Mouse (Mus musculus) embryonic fibroblast, embryonic 13.5 days (primary cell): ENCODE measurements around the gene Unc93a.
"Not testable (repeated sequence)": the region's sequence is repeated elsewhere in the genome, so short reads cannot be mapped to it uniquely, and the experiment has no call there.

Experiments
- CTCF ChIP-seq: IDR thresholded peaks from 2 replicates; pipeline ENCODE4 v1.5.1; 2011; ENCODE audit warnings: mild to moderate bottlenecking, control low read depth, low read length, moderate library complexity, borderline replicate concordance; ENCODE audit not compliant: insufficient read depth
- POLR2A ChIP-seq: IDR thresholded peaks from 2 replicates; pipeline ENCODE4 v1.6.1; 2011; ENCODE audit warnings: low read depth, mild to moderate bottlenecking, control low read depth, low read length, moderate library complexity

- not testable (repeated sequence) for TF ChIP-seq CTCF, POLR2A
These were observed 1.7 kb downstream of the Unc93a start for GRCm38 (mm10) chr17:13129737-13130465.
